Mouse (Mus musculus): ENCODE results near the gene 4921504E06Rik. TPM values are rescaled to one million over a fixed set of nuclear protein-coding genes. Genes with fewer than 3 reads are reported as not detected.

4921504E06Rik gene
- total and polyA plus RNA-seq, 3 experiments = not detected

DNA sequence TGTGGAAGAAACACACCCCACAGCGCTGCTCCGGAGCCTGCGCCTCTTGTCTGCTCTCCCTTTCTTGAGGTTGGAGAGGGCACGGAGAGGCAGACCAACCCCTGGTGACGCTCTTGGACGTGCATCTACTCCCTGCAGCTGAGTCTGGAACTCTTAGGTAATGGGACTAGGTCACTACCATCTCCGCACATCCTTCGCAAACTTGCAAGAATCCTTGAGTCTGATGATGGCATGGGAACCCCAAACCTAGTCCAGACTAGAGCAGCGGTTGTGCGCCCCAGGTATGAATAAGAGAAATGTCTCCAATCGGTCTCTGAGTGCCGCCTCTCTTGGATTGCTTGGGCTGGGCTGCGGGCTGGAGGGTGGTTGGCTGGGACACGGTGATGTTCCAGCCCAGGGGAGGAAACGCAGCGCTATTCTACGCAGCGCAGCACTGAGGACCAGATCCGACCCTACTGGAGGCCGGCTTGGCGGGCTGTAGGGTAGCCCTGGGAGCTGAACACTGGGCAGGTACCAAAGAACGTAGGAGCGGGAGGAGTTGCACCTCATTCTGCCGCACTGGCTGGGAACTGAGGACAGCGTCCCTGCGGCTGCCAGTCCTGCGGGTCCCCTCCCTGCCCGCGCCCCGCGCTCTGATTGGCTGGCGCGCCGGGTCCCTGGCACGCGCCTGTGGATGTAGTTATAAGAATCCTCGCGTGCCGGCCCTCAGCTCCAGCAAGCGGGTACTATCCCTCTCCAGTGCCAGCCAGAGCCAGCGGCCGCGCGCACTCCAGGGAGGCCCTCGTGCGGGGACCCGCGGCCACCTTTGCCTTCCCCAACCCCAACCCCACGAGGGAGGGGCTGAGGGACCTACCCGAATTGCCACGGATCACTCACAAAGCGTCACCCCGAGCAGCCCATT is 108.5 kb downstream of the 4921504E06Rik start, which contains the start of gene Ptf1a:
Gene Ptf1a, plus strand, starts transcription at position 733 of the 901 bp plus-strand sequence.
- Histone ChIP-seq H3K9ac (ENCODE audit: control insufficient read depth, low read depth, low read length, poor library complexity, severe bottlenecking) (no peak within 1 kb of the TSS), H3K79me2 (ENCODE audit: control insufficient read depth, insufficient read depth, low read length, poor library complexity) (no peaks in the 10 kb centered on the region), H3K4me1 (ENCODE audit: control insufficient read depth in 1 of 2, insufficient read depth in 2 of 2, low read length in 2 of 2) (no peaks in the 10 kb centered on the region), H3K27ac (ENCODE audit: control insufficient read depth, low read depth, low read length) (no peak within 1 kb of the TSS), H3K36me3 (ENCODE audit: control insufficient read depth in 1 of 2, insufficient read depth in 2 of 2, low read length in 2 of 2) (no peaks in the 10 kb centered on the region), H3K9me3 (replicated peaks; ENCODE audit: insufficient read depth, low read length) (no peaks in the 10 kb centered on the region), H3K4me3 (ENCODE audit: control insufficient read depth in 1 of 2, insufficient read depth in 1 of 2, low read depth in 2 of 2, low read length in 2 of 2) (no peak within 1 kb of the TSS), H3K27me3 (ENCODE audit: control insufficient read depth in 1 of 2, insufficient read depth in 2 of 2, low read length in 2 of 2) (no peaks in the 10 kb centered on the region)
- DNase-seq (ENCODE audit: low read depth, low spot score) = no peak
- TF ChIP-seq MAX (IDR thresholded peaks at IDR 0.05; ENCODE audit: low read length) (no peak), GATA1 (IDR thresholded peaks at IDR 0.05; ENCODE audit: low read depth, low read length) (no peak), BHLHE40 (IDR thresholded peaks at IDR 0.05; ENCODE audit: borderline replicate concordance, low read depth, low read length) (no peak), MXI1 (IDR thresholded peaks at IDR 0.05; ENCODE audit: low read depth, low read length) (no peak), MYB (IDR thresholded peaks at IDR 0.05; ENCODE audit: low read depth, low read length) (no peak), GABPA (IDR thresholded peaks at IDR 0.05; ENCODE audit: low read depth, low read length) (no peak), TCF12 (IDR thresholded peaks at IDR 0.05; ENCODE audit: low read depth, low read length) (no peak), ETS1 (IDR thresholded peaks at IDR 0.05; ENCODE audit: low read depth, low read length) (no peak), MYC (IDR thresholded peaks at IDR 0.05; ENCODE audit: low read depth, low read length) (no peak), TAL1 (IDR thresholded peaks at IDR 0.05; ENCODE audit: low read length) (no peak), NRF1 (IDR thresholded peaks at IDR 0.05; ENCODE audit: insufficient read depth, low read depth, low read length, poor library complexity, severe bottlenecking) (no peak)

DNA sequence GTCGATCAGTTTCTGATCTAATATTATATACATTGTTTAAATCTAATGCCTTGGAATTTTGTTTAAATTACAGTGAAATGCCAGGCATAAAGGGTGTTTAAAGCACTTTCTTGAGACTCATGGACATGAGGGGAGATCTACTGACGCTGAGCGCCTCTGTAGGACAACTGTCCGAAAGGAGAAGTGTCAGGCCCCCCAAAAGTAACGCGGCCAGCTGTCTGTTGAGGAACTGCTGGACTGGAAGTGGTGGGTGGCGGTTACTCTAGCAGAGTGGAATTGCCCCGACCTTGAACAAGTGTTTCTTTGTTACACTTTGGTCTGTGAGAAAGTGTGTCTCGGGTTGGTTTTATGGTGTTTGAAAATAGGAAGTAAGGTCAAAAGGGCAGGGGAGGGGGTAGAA is 109.4 kb downstream of the 4921504E06Rik start:
- Histone ChIP-seq H3K27ac (ENCODE audit: control insufficient read depth, low read depth, low read length) (no peak overlapping the region), H3K4me1 (ENCODE audit: control insufficient read depth in 1 of 2, insufficient read depth in 2 of 2, low read length in 2 of 2) (no peaks in the 10 kb centered on the region), H3K4me3 (ENCODE audit: control insufficient read depth in 1 of 2, insufficient read depth in 1 of 2, low read depth in 2 of 2, low read length in 2 of 2) (no peak overlapping the region), H3K79me2 (ENCODE audit: control insufficient read depth, insufficient read depth, low read length, poor library complexity) (no peaks in the 10 kb centered on the region), H3K9ac (ENCODE audit: control insufficient read depth, low read depth, low read length, poor library complexity, severe bottlenecking) (no peak overlapping the region), H3K27me3 (ENCODE audit: control insufficient read depth in 1 of 2, insufficient read depth in 2 of 2, low read length in 2 of 2) (no peaks in the 10 kb centered on the region), H3K9me3 (replicated peaks; ENCODE audit: insufficient read depth, low read length) (no peaks in the 10 kb centered on the region), H3K36me3 (ENCODE audit: control insufficient read depth in 1 of 2, insufficient read depth in 2 of 2, low read length in 2 of 2) (no peaks in the 10 kb centered on the region)
- no peak for TF ChIP-seq MEF2A (IDR thresholded peaks at IDR 0.05; ENCODE audit: extremely low read depth, insufficient replicate concordance, low read depth, low read length, poor library complexity, severe bottlenecking)
- no peak for TF ChIP-seq POLR2AphosphoS5 (IDR thresholded peaks at IDR 0.05; ENCODE audit: borderline replicate concordance, low read depth, low read length)
- TF ChIP-seq NELFE (IDR thresholded peaks at IDR 0.05; ENCODE audit: low read depth, low read length) = no peak
- no peak for TF ChIP-seq USF2 (IDR thresholded peaks at IDR 0.05; ENCODE audit: borderline replicate concordance in 1 of 2, insufficient read depth in 1 of 2, low read depth in 1 of 2, low read length in 2 of 2)
- no peak for TF ChIP-seq BHLHE40 (IDR thresholded peaks at IDR 0.05; ENCODE audit: borderline replicate concordance, low read depth, low read length)
- no peak for TF ChIP-seq ELF1 (IDR thresholded peaks at IDR 0.05; ENCODE audit: low read depth, low read length)
- TF ChIP-seq TBP (IDR thresholded peaks at IDR 0.05; ENCODE audit: low read depth, low read length) = no peak
- no peak for TF ChIP-seq MAZ (IDR thresholded peaks at IDR 0.05; ENCODE audit: low read depth, low read length)
- TF ChIP-seq E2F4 (IDR thresholded peaks at IDR 0.05; ENCODE audit: borderline replicate concordance, low read depth, low read length) = no peak
- no peak for DNase-seq (ENCODE audit: low read depth, low spot score)

All from MEL (cell line).